Mouse (Mus musculus): ENCODE data around the gene Pum1. TPM values are rescaled to one million over a fixed set of nuclear protein-coding genes. Genes with fewer than 3 reads are reported as not detected.

The Pum1 gene
- polyA plus RNA-seq, 1 experiment: 56.5 TPM

DNA sequence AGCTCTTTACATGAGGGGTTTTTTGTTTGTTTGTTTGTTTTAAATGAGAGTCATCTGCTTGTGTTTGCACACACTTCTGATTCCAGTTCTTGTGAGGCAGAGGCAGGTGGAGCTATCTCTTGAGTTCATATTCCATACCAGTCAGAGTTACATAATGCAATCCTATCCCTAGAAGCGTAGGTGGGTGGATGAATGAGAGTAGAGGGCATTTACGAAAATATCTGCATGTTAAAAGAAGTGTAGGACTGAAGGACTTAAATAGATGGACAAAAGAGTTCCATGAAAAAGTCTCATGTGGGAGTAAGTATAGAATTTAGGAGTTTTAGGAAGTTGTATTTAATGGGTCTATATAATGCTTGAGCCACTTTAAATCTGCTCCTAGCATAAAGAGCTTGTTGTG, 88.8 kb downstream of the Pum1 start:
- TF ChIP-seq CTCF (IDR thresholded peaks at IDR 0.05; ENCODE audit: control insufficient read depth, insufficient read depth, insufficient replicate concordance, low read depth, low read length) (no peak), POLR2A (IDR thresholded peaks at IDR 0.05; ENCODE audit: control insufficient read depth, low read depth, low read length) (no peak)
- Histone ChIP-seq H3K27ac (ENCODE audit: control insufficient read depth, insufficient read depth, low read depth, low read length) (no peak overlapping the region), H3K27me3 (ENCODE audit: control insufficient read depth, insufficient read depth, low read length) (no peaks in the 10 kb centered on the region), H3K4me1 (ENCODE audit: control insufficient read depth, insufficient read depth, low read length) (no peaks in the 10 kb centered on the region), H3K4me3 (ENCODE audit: control insufficient read depth, low read depth, low read length) (no peak overlapping the region), H3K36me3 (ENCODE audit: control insufficient read depth, insufficient read depth, low read length) (peaks cover 4% of the 10 kb centered on the region)

DNA sequence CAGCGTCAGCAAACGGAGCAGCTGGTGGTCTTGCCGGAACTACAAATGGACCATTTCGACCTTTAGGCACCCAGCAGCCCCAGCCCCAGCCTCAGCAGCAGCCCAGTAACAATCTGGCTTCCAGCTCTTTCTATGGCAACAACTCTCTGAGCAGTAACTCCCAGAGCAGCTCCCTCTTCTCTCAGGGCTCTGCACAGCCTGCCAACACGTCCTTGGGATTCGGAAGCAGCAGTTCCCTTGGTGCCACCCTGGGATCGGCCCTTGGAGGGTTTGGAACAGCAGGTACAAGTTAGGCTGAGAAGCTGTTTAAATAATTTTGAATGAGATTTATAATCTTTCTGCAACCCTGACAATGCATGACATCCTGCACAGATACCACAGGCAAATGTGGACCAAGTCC, 89.5 kb downstream of the Pum1 start:
- H3K27me3 ChIP-seq (ENCODE audit: control insufficient read depth, insufficient read depth, low read length): no peaks in the 10 kb centered on the region
- no peak overlapping the region for H3K4me3 ChIP-seq (ENCODE audit: control insufficient read depth, low read depth, low read length)
- H3K36me3 ChIP-seq (ENCODE audit: control insufficient read depth, insufficient read depth, low read length): peaks cover 4% of the 10 kb centered on the region
- no peaks in the 10 kb centered on the region for H3K4me1 ChIP-seq (ENCODE audit: control insufficient read depth, insufficient read depth, low read length)
- no peak overlapping the region for H3K27ac ChIP-seq (ENCODE audit: control insufficient read depth, insufficient read depth, low read depth, low read length)
- no peak for TF ChIP-seq CTCF (IDR thresholded peaks at IDR 0.05; ENCODE audit: control insufficient read depth, insufficient read depth, insufficient replicate concordance, low read depth, low read length)
- no peak for TF ChIP-seq POLR2A (IDR thresholded peaks at IDR 0.05; ENCODE audit: control insufficient read depth, low read depth, low read length)

DNA sequence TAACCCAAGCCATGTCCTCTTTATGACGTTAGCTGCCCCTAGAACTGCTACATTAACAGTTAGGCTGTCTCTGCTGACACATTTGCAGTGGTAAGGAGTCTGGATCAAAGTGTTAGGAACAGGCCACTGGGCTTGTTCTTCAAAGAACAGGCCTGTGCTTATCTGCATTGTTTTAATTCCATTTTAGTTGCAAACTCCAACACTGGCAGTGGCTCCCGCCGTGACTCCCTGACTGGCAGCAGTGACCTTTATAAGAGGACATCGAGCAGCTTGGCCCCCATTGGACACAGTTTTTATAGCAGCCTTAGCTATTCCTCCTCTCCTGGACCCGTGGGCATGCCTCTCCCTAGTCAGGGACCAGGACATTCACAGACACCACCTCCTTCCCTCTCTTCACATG, 90.6 kb downstream of the Pum1 start:
- Histone ChIP-seq H3K4me3 (ENCODE audit: control insufficient read depth, low read depth, low read length) (no peak overlapping the region), H3K4me1 (ENCODE audit: control insufficient read depth, insufficient read depth, low read length) (no peaks in the 10 kb centered on the region), H3K27ac (ENCODE audit: control insufficient read depth, insufficient read depth, low read depth, low read length) (no peak overlapping the region), H3K36me3 (ENCODE audit: control insufficient read depth, insufficient read depth, low read length) (peaks cover 4% of the 10 kb centered on the region), H3K27me3 (ENCODE audit: control insufficient read depth, insufficient read depth, low read length) (no peaks in the 10 kb centered on the region)
- TF ChIP-seq CTCF (IDR thresholded peaks at IDR 0.05; ENCODE audit: control insufficient read depth, insufficient read depth, insufficient replicate concordance, low read depth, low read length) (no peak), POLR2A (IDR thresholded peaks at IDR 0.05; ENCODE audit: control insufficient read depth, low read depth, low read length) (no peak)

DNA sequence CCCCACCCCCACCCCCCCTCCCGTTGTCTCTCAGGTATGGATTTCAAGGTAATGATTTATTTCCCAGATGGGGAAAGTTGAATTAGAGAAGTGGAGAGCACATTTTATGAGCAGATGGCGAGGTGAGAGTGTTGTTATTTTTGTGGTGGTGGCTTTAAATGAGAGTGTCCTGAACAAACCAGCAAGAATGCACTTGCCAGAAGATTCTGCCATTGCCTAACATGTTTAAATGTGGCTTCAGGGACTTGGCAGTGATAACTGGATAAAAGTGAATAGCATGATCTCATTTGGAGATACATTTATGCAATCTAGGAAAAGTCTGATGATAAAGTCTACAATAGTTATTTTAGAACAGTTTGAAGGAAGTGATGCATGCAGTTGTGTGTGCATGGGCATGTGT, 91.7 kb downstream of the Pum1 start:
- Histone ChIP-seq H3K27ac (ENCODE audit: control insufficient read depth, insufficient read depth, low read depth, low read length) (no peak overlapping the region), H3K4me1 (ENCODE audit: control insufficient read depth, insufficient read depth, low read length) (no peaks in the 10 kb centered on the region), H3K4me3 (ENCODE audit: control insufficient read depth, low read depth, low read length) (no peak overlapping the region), H3K27me3 (ENCODE audit: control insufficient read depth, insufficient read depth, low read length) (no peaks in the 10 kb centered on the region), H3K36me3 (ENCODE audit: control insufficient read depth, insufficient read depth, low read length) (peaks cover 4% of the 10 kb centered on the region)
- no peak for TF ChIP-seq POLR2A (IDR thresholded peaks at IDR 0.05; ENCODE audit: control insufficient read depth, low read depth, low read length)
- no peak for TF ChIP-seq CTCF (IDR thresholded peaks at IDR 0.05; ENCODE audit: control insufficient read depth, insufficient read depth, insufficient replicate concordance, low read depth, low read length)

DNA sequence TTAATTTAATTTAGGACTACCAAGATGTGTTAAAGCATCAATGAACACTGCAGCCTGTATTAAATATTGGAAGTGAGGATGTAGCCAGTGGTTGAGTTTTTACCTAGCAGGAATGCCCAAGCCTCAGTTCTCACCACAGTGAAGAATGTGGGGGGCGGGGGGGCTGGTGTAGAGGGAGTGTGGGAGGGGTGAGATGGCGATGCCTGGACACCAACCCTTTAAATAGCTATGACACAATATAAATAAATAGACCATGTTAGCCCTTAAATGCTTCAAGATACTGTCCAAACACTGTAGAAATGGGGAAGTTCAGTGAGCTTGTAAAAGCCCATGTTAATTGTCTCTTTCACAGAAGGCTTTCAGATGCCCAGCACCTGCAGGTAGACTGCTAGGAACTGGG, 96.8 kb downstream of the Pum1 start:
- no peaks in the 10 kb centered on the region for H3K4me1 ChIP-seq (ENCODE audit: control insufficient read depth, insufficient read depth, low read length)
- peaks cover 3% of the 10 kb centered on the region for H3K36me3 ChIP-seq (ENCODE audit: control insufficient read depth, insufficient read depth, low read length)
- TF ChIP-seq POLR2A (IDR thresholded peaks at IDR 0.05; ENCODE audit: control insufficient read depth, low read depth, low read length) (no peak), CTCF (IDR thresholded peaks at IDR 0.05; ENCODE audit: control insufficient read depth, insufficient read depth, insufficient replicate concordance, low read depth, low read length) (no peak)
- no peak overlapping the region for H3K4me3 ChIP-seq (ENCODE audit: control insufficient read depth, low read depth, low read length)
- H3K27me3 ChIP-seq (ENCODE audit: control insufficient read depth, insufficient read depth, low read length): no peaks in the 10 kb centered on the region
- H3K27ac ChIP-seq (ENCODE audit: control insufficient read depth, insufficient read depth, low read depth, low read length): no peak overlapping the region

DNA sequence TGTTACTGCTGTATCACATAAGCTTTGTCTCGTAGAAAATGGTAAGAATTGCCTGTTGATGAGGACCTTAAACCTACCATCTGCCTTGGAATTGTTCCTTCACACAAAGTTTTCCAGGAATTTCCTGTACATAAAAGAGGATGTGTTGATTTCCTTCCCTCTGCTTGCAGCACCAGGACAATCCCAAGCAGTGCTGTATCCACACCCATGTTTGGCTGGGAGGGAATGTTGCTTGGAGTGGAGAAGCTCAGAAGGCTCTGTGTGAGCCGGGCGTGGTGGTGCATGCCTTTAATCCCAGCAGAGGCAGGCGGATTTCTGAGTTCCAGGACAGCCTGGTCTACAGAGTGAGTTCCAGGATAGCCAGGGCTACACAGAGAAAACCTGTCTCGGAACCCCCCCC, 98.7 kb downstream of the Pum1 start:
- no peak overlapping the region for H3K4me3 ChIP-seq (ENCODE audit: control insufficient read depth, low read depth, low read length)
- no peaks in the 10 kb centered on the region; the same call in 1 of the 2 replicates for H3K4me1 ChIP-seq (ENCODE audit: control insufficient read depth, insufficient read depth, low read length)
- H3K27ac ChIP-seq (ENCODE audit: control insufficient read depth, insufficient read depth, low read depth, low read length): no peak overlapping the region
- H3K27me3 ChIP-seq (ENCODE audit: control insufficient read depth, insufficient read depth, low read length): no peaks in the 10 kb centered on the region
- peaks cover 3% of the 10 kb centered on the region for H3K36me3 ChIP-seq (ENCODE audit: control insufficient read depth, insufficient read depth, low read length)
- TF ChIP-seq CTCF (IDR thresholded peaks at IDR 0.05; ENCODE audit: control insufficient read depth, insufficient read depth, insufficient replicate concordance, low read depth, low read length): no peak
- no peak for TF ChIP-seq POLR2A (IDR thresholded peaks at IDR 0.05; ENCODE audit: control insufficient read depth, low read depth, low read length)

DNA sequence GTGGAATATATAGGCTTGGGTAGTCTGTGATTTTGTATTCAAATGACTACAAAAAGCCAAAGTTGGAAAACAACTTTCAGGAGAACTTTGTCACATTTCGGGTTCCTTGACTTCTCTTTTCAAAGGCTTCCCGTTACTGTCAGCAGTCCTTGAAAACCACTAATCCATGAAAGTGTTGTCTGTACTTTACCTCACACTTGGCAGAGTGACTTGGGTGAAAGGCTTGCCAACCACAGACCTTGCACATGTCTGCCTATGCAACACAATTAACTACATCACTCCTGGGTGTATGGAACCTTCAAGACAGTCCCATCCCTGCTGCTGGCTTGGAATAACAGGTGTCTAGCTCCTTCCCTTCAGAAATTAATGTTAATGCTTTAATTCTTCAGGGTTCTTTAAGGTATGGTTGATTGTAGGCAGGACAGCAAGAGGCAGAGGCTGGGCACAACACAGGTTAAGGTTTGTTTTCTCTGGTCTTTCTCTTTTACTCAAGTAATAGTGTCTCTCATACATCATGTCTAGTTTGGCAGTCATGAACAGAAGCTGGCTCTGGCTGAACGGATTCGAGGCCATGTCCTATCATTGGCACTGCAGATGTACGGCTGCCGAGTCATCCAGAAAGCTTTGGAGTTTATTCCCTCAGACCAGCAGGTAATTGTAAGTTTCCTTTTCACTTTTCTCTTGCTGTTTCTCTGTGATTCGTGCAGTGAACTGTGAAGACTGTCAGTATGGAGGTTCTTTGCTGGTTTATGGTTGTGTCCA, 102.5 kb downstream of the Pum1 start:
- no peaks in the 10 kb centered on the region; the same call in 1 of the 2 replicates for H3K4me1 ChIP-seq (ENCODE audit: control insufficient read depth, insufficient read depth, low read length)
- peaks cover 3% of the 10 kb centered on the region for H3K36me3 ChIP-seq (ENCODE audit: control insufficient read depth, insufficient read depth, low read length)
- no peaks in the 10 kb centered on the region for H3K27me3 ChIP-seq (ENCODE audit: control insufficient read depth, insufficient read depth, low read length)
- TF ChIP-seq CTCF (IDR thresholded peaks at IDR 0.05; ENCODE audit: control insufficient read depth, insufficient read depth, insufficient replicate concordance, low read depth, low read length) (no peak), POLR2A (IDR thresholded peaks at IDR 0.05; ENCODE audit: control insufficient read depth, low read depth, low read length) (no peak)
- H3K27ac ChIP-seq (ENCODE audit: control insufficient read depth, insufficient read depth, low read depth, low read length): no peak overlapping the region
- H3K4me3 ChIP-seq (ENCODE audit: control insufficient read depth, low read depth, low read length): no peak overlapping the region
